Mouse (Mus musculus): ENCODE data around the gene Dcpp2. TPM values are rescaled to one million over a fixed set of nuclear protein-coding genes. Genes with fewer than 3 reads are reported as not detected.

Gene Dcpp2
- not detected in 2 replicates for polyA plus RNA-seq (2021; fragmentation: Nextera tagmentation)
- long read RNA-seq, experiment 1: 0 reads
- long read RNA-seq, experiment 2: 0 reads

DNA sequence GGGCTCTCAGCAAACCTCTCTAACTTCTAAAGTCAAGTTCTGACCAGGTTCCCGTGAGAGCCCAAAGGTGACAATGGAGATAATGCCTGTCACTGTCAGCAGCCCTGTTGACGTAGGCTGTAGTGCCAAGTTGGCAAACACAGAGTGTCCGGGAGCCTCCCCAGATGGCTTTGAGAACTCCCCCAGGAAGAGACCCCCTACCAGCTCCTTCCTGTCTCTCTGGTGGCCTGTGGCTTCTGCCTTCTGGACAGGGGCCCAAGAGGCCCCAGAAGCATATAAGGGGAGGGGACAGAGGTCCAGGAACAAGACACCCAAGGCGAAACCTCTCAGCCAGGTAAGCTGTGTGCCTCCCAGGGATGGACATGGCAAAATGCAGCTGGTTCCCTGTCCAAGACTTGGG, at the start of gene Dcpp2, which contains the start of gene Dcpp1:
Gene Dcpp2, plus strand, starts transcription at position 305 of the 400 bp plus-strand sequence.
Gene Dcpp1, plus strand, starts transcription at position 301 of the 400 bp plus-strand sequence.

DNA sequence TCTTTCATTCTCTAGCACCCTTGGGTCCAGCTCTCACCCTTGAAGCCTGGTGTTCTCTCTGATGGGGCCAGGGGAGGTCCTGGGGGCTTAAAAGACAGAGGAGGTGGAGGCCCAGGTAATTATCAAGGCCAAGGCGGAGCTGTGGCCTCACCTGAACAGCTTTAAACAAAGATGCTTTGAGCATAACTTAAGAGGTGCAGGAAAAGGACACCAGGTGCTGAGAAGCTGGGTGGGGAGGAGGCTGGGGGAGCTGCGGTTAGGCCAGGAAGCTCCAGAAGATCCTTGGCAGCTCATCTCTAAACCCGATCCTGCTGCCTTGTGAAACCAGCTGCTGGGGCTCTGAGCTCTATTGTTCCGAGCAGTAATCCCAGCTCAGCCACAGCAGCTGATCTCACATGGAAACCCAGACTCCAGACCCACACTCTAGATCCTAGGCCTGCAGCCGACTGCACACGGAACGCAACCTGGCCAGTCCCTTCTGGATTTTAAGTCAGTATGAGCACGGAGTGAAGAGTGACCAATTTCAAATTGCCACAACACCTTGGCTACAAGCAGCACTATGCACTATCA, 44.6 kb upstream of the Dcpp2 start, which contains the start of gene Prss33:
Gene Prss33, minus strand, starts transcription at position 51 of the 570 bp plus-strand sequence.

DNA sequence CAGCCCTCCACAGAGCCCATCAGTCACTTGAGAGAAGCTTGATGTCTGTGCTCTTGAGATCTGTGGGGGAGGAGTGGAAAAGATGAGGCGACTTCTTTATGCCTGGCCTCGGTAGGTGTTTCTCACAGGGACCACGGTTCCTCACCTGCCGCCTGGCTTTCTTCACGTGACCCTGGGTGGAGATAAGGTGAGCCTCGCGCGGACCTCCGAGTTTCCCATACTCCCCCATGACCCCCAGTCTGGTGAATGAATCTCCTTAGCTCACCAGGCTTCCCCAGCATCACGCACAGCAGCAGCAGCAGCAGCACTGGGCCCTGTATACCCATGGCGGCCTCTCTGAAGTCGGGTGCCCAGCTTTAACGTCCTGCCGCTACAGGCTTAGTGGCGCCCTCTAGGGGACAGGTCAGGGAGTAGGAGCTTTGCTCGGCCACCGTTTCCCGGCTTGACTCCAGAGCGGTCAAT, 36.8 kb upstream of the Dcpp2 start, which contains the start of the genes Prss32 and Prss41:
Gene Prss32, plus strand, starts transcription at position 44 of the 462 bp plus-strand sequence.
Gene Prss41, minus strand, starts transcription at position 361 of the 462 bp plus-strand sequence.

DNA sequence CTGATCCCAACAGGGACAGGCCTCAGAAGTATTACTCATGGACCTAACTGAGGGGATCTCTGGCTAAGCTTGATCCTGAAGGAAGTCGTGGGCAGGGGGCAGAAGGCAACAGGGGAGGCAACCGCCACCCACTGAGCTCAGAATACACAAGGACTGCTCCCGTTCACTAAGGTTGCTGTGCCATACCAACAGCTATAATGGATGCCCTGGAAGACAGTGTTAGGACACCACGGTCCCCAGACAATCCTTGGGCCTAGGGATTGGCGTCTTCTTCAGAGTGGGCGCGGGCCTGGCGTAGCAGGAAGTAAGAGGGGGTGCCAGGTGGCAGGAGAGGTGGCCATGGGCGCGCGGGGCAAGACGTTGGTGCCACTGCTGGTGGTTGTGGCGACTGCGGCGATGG, 12.9 kb upstream of the Dcpp2 start, which contains the start of gene Prss21:
Gene Prss21, plus strand, starts transcription at position 301 of the 400 bp plus-strand sequence.

DNA sequence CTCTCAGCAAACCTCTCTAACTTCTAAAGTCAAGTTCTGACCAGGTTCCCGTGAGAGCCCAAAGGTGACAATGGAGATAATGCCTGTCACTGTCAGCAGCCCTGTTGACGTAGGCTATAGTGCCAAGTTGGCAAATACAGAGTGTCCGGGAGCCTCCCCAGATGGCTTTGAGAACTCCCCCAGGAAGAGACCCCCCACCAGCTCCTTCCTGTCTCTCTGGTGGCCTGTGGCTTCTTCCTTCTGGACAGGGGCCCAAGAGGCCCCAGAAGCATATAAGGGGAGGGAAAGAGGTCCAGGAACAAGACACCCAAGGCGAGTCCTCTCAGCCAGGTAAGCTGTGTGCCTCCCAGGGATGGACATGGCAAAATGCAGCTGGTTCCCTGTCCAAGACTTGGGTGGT, 36.5 kb downstream of the Dcpp2 start, which contains the start of gene Dcpp3:
Gene Dcpp3, plus strand, starts transcription at position 301 of the 400 bp plus-strand sequence.

DNA sequence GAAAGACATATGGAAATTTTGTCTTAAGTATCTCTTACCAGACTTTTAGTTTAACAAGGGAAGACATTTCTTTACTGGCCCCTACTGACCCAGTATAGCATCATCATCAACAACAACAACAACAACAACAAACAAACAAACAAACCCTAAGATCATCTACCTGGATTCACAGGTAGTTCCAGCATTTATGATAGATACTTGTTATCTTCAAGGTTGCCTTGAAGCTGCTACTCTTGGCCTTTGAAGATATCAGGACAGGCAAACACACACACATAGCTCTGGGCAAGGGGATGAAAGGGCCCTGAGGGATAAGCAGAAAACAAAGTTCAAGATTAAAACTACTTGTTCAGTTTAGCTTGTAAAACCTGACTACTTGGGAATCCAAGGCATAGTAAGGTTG, 60.7 kb downstream of the Dcpp2 start, which contains the start of gene Sbp:
Gene Sbp, plus strand, starts transcription at position 301 of the 400 bp plus-strand sequence.

Other genes starting within 250 kb of the Dcpp2 start
- 0.10 and 0.13 TPM in 2 replicates for gene Mmp25, start 235.6 kb upstream of the Dcpp2 start, polyA plus RNA-seq (2021; fragmentation: Nextera tagmentation)
- not detected in 2 replicates for gene Bicdl2, start 220.4 kb upstream of the Dcpp2 start, polyA plus RNA-seq (2021; fragmentation: Nextera tagmentation)
- 225 and 235 TPM in 2 replicates for gene Hcfc1r1, start 207.3 kb upstream of the Dcpp2 start, polyA plus RNA-seq (2021; fragmentation: Nextera tagmentation)
- 8.1 and 9.0 TPM in 2 replicates for gene Thoc6, start 207.0 kb upstream of the Dcpp2 start, polyA plus RNA-seq (2021; fragmentation: Nextera tagmentation)
- 3.6 and 6.5 TPM in 2 replicates for gene Tnfrsf12a, start 203.4 kb upstream of the Dcpp2 start, polyA plus RNA-seq (2021; fragmentation: Nextera tagmentation)
- 0.13 TPM in 1 of 2 replicates, not detected in the other for gene Cldn6, start 201.6 kb upstream of the Dcpp2 start, polyA plus RNA-seq (2021; fragmentation: Nextera tagmentation)
- 0.15 and 0.95 TPM in 2 replicates for gene Cldn9, start 196.9 kb upstream of the Dcpp2 start, polyA plus RNA-seq (2021; fragmentation: Nextera tagmentation)
- not detected in 2 replicates for gene 1520401A03Rik, start 158.1 kb upstream of the Dcpp2 start, polyA plus RNA-seq (2021; fragmentation: Nextera tagmentation)
- gene Pkmyt1, start 154.5 kb upstream of the Dcpp2 start, polyA plus RNA-seq (2021; fragmentation: Nextera tagmentation): 1.6 and 2.2 TPM in 2 replicates
- 106 and 116 TPM in 2 replicates for gene Paqr4, start 140.0 kb upstream of the Dcpp2 start, polyA plus RNA-seq (2021; fragmentation: Nextera tagmentation)
- gene Kremen2, start 135.0 kb upstream of the Dcpp2 start, polyA plus RNA-seq (2021; fragmentation: Nextera tagmentation): 0.60 and 0.85 TPM in 2 replicates
- 256 and 293 TPM in 2 replicates for gene Flywch1, start 109.3 kb upstream of the Dcpp2 start, polyA plus RNA-seq (2021; fragmentation: Nextera tagmentation)
- gene Flywch2, start 94.8 kb upstream of the Dcpp2 start, polyA plus RNA-seq (2021; fragmentation: Nextera tagmentation): 22.4 and 25.0 TPM in 2 replicates
- 297 and 334 TPM in 2 replicates for gene Srrm2, start 90.3 kb upstream of the Dcpp2 start, polyA plus RNA-seq (2021; fragmentation: Nextera tagmentation)
- gene Elob, start 51.7 kb upstream of the Dcpp2 start, polyA plus RNA-seq (2021; fragmentation: Nextera tagmentation): 1,710 and 1,770 TPM in 2 replicates
- not detected in 2 replicates for gene Prss33, start 44.8 kb upstream of the Dcpp2 start, polyA plus RNA-seq (2021; fragmentation: Nextera tagmentation)
- not detected in 2 replicates for gene Prss32, start 37.0 kb upstream of the Dcpp2 start, polyA plus RNA-seq (2021; fragmentation: Nextera tagmentation)
- gene Prss41, start 36.7 kb upstream of the Dcpp2 start, polyA plus RNA-seq (2021; fragmentation: Nextera tagmentation): 0.08 and 0.48 TPM in 2 replicates
- gene Prss21, start 12.8 kb upstream of the Dcpp2 start, polyA plus RNA-seq (2021; fragmentation: Nextera tagmentation): not detected in 2 replicates
- gene Dcpp1, start within 50 bp of the Dcpp2 start, polyA plus RNA-seq (2021; fragmentation: Nextera tagmentation): 0.25 TPM in 1 of 2 replicates, not detected in the other
- not detected in 2 replicates for gene Dcpp3, start 36.6 kb downstream of the Dcpp2 start, polyA plus RNA-seq (2021; fragmentation: Nextera tagmentation)
- 0.18 and 0.30 TPM in 2 replicates for gene Sbp, start 60.8 kb downstream of the Dcpp2 start, polyA plus RNA-seq (2021; fragmentation: Nextera tagmentation)
- gene Sbpl, start 74.4 kb downstream of the Dcpp2 start, polyA plus RNA-seq (2021; fragmentation: Nextera tagmentation): not detected in 2 replicates
- 0.21 and 0.34 TPM in 2 replicates for gene Prss30, start 99.7 kb downstream of the Dcpp2 start, polyA plus RNA-seq (2021; fragmentation: Nextera tagmentation)
- gene Prss22, start 117.2 kb downstream of the Dcpp2 start, polyA plus RNA-seq (2021; fragmentation: Nextera tagmentation): 0.25 and 0.28 TPM in 2 replicates
- not detected in 2 replicates for gene Prss27, start 157.3 kb downstream of the Dcpp2 start, polyA plus RNA-seq (2021; fragmentation: Nextera tagmentation)
- gene Kctd5, start 192.6 kb downstream of the Dcpp2 start, polyA plus RNA-seq (2021; fragmentation: Nextera tagmentation): 28.2 and 31.2 TPM in 2 replicates

Measured in layer of hippocampus, adult 6 months (tissue).